Mouse (Mus musculus): ENCODE results near the gene Pheta1.

The Pheta1 gene

GRCm38 (mm10) chr5:121893581-121893980, 44.8 kb downstream of the Pheta1 start:
- no peak for DNase-seq

GRCm38 (mm10) chr5:121894647-121895046, 45.9 kb downstream of the Pheta1 start:
- no peak for DNase-seq

- DNase-seq = no peak
These were observed 46.5 kb downstream of the Pheta1 start for GRCm38 (mm10) chr5:121895117-121895756.

GRCm38 (mm10) chr5:121902809-121903745, 54.3 kb downstream of the Pheta1 start:
- no peak for DNase-seq

All from layer of hippocampus, adult 9-11 months (tissue).